Comparison of ENCODE assay signal across 5 mouse cellular contexts in genomic region chr15:12108922-12109321, GRCm38 (mm10). TPM values are rescaled to one million over a fixed set of nuclear protein-coding genes. Genes with fewer than 3 reads are reported as not detected.
DNase-seq lines count a peak whose midpoint lies in the region; ATAC-seq and TF ChIP-seq lines count a peak whose summit lies in the region.
"Not testable (repeated sequence)": the region's sequence is repeated elsewhere in the genome, so short reads cannot be mapped to it uniquely, and the experiment has no call there.

No protein-coding gene starts in this region.

- not testable (repeated sequence) for H3K27me3 ChIP-seq in MEL (ENCODE audit: control insufficient read depth in 1 of 2, insufficient read depth in 2 of 2, low read length in 2 of 2); limb, embryonic 11.5 days (ENCODE audit: control insufficient read depth, insufficient read depth, low read length); midbrain, embryonic 11.5 days (ENCODE audit: control insufficient read depth, insufficient read depth, low read length); testis, adult 2 months (ENCODE audit: control insufficient read depth, insufficient read depth, low read length)

- not testable (repeated sequence) for H3K4me2 ChIP-seq in limb, embryonic 11.5 days (ENCODE audit: low read depth, severe bottlenecking); midbrain, embryonic 11.5 days

- H3K27ac ChIP-seq in MEL (ENCODE audit: control insufficient read depth, low read depth, low read length); limb, embryonic 11.5 days (replicated peaks; ENCODE audit: low read depth, low read length); midbrain, embryonic 11.5 days (ENCODE audit: low read depth, low read length); testis, adult 2 months (ENCODE audit: control insufficient read depth, insufficient read depth, low read depth, low read length): not testable (repeated sequence)

- not testable (repeated sequence) for ATAC-seq in limb, embryonic 11.5 days (ENCODE audit: insufficient number of reproducible peaks, low FRiP score, low TSS enrichment, low read depth); midbrain, embryonic 11.5 days (ENCODE audit: low FRiP score)

- not testable (repeated sequence) for TF ChIP-seq RAD21 in MEL (IDR thresholded peaks at IDR 0.05; ENCODE audit: low read depth, low read length)

- TF ChIP-seq EP300 in MEL (IDR thresholded peaks at IDR 0.05; ENCODE audit: low read depth in 1 of 2, low read length in 2 of 2), result not testable (repeated sequence)

- H3K79me2 ChIP-seq in MEL (ENCODE audit: control insufficient read depth, insufficient read depth, low read length, poor library complexity), result not testable (repeated sequence)

- not testable (repeated sequence) for DNase-seq in MEL (ENCODE audit: low read depth, low spot score)
- DNase-seq in R1 (ENCODE audit: low read depth, low spot score), result peak; percentile 52
- peak; percentile 3 for DNase-seq in limb, embryonic 11.5 days (ENCODE audit: low spot score)
- peak; percentile 21 for DNase-seq in midbrain, embryonic 11.5 days (ENCODE audit: low spot score, missing footprints)

- H3K4me1 ChIP-seq in MEL (ENCODE audit: control insufficient read depth in 1 of 2, insufficient read depth in 2 of 2, low read length in 2 of 2); limb, embryonic 11.5 days (ENCODE audit: control insufficient read depth, insufficient read depth, low read length); midbrain, embryonic 11.5 days (ENCODE audit: control insufficient read depth, insufficient read depth, low read length); testis, adult 2 months (ENCODE audit: control insufficient read depth, insufficient read depth, low read length): not testable (repeated sequence)

- TF ChIP-seq CTCF in MEL (IDR thresholded peaks at IDR 0.05 in 2 of 3, conservative IDR thresholded peaks at IDR 0.05 in 1 of 3; ENCODE audit: control insufficient read depth in 1 of 3, insufficient read depth in 1 of 3, low read depth in 2 of 3, low read length in 3 of 3, poor library complexity in 1 of 3, severe bottlenecking in 1 of 3); testis, adult 2 months (IDR thresholded peaks at IDR 0.05; ENCODE audit: control insufficient read depth, insufficient read depth, insufficient replicate concordance, low read depth, low read length): not testable (repeated sequence)

- H3K9ac ChIP-seq in MEL (ENCODE audit: control insufficient read depth, low read depth, low read length, poor library complexity, severe bottlenecking); limb, embryonic 11.5 days (ENCODE audit: low read length); midbrain, embryonic 11.5 days (ENCODE audit: low read length): not testable (repeated sequence)

- H3K4me3 ChIP-seq in MEL (ENCODE audit: control insufficient read depth in 1 of 2, insufficient read depth in 1 of 2, low read depth in 2 of 2, low read length in 2 of 2); limb, embryonic 11.5 days (ENCODE audit: low read depth, low read length); midbrain, embryonic 11.5 days (ENCODE audit: low read depth, low read length): not testable (repeated sequence)
- H3K4me3 ChIP-seq in testis, adult 2 months (ENCODE audit: control insufficient read depth, low read depth, low read length), result peak overlapping the region; percentile 38; the same call in 1 of the 2 replicates

- WGBS in limb, embryonic 11.5 days, result 84% methylated on average over 3 of the region's 3 CpGs
- WGBS in midbrain, embryonic 11.5 days, result 73% methylated on average over 3 of the region's 3 CpGs

- not testable (repeated sequence) for H3K36me3 ChIP-seq in MEL (ENCODE audit: control insufficient read depth in 1 of 2, insufficient read depth in 2 of 2, low read length in 2 of 2); limb, embryonic 11.5 days (ENCODE audit: control insufficient read depth, insufficient read depth, low read length); midbrain, embryonic 11.5 days (ENCODE audit: control insufficient read depth, insufficient read depth, low read length); testis, adult 2 months (ENCODE audit: control insufficient read depth, insufficient read depth, low read length)

- not testable (repeated sequence) for TF ChIP-seq POLR2A in MEL (IDR thresholded peaks at IDR 0.05; ENCODE audit: control insufficient read depth in 1 of 2, insufficient read depth in 1 of 2, low read depth in 1 of 2, low read length in 2 of 2, poor library complexity in 1 of 2); testis, adult 2 months (IDR thresholded peaks at IDR 0.05; ENCODE audit: control insufficient read depth, low read depth, low read length)

- not testable (repeated sequence) for H3K9me3 ChIP-seq in MEL (replicated peaks; ENCODE audit: insufficient read depth, low read length); limb, embryonic 11.5 days (ENCODE audit: control insufficient read depth, low read length); midbrain, embryonic 11.5 days (ENCODE audit: control insufficient read depth, low read length)

TF ChIP-seq in MEL, 35 proteins besides CTCF, POLR2A, EP300 and RAD21:
- TF ChIP-seq TBP (IDR thresholded peaks at IDR 0.05; ENCODE audit: low read depth, low read length), result peak; percentile 75

RNA-seq across cellular contexts. Expression of gene Zfr, which starts 8.7 kb away (rescaled TPM):
- total RNA-seq in MEL (2012; rRNA removed), result 51.3 and 54.4 TPM in 2 replicates
- polyA plus RNA-seq in MEL (2012; ENCODE audit: insufficient read depth in 1 of 2, insufficient read length in 2 of 2, low read depth in 1 of 2, low replicate concordance in 2 of 2, missing spikeins in 1 of 2), result 100 to 1,000 TPM; 108 to 199 TPM
- 128 and 135 TPM in 2 replicates for polyA plus RNA-seq in limb, embryonic 11.5 days (2014; fragmentation: Nextera tagmentation; extraction: Ambion mirVana)
- polyA plus RNA-seq in midbrain, embryonic 11.5 days (2014; fragmentation: Nextera tagmentation; extraction: Ambion mirVana), result 137 and 138 TPM in 2 replicates
- polyA plus RNA-seq in testis, adult 2 months (2012; rRNA removed), result 146 and 184 TPM in 2 replicates
